Mouse (Mus musculus) kidney, adult 2 months (tissue): ENCODE data around the gene Add1. TPM values are rescaled to one million over a fixed set of nuclear protein-coding genes. Genes with fewer than 3 reads are reported as not detected.
"Not testable (repeated sequence)": the region's sequence is repeated elsewhere in the genome, so short reads cannot be mapped to it uniquely, and the experiment has no call there.

Source experiments
- DNase-seq: peaks from one replicate; pipeline ENCODE4 v3.0.0; 2021
- H3K27ac ChIP-seq: fragments of 200-500 bp; 2 replicates; pipeline ENCODE4 v1.5.1; 2012; ENCODE audit warnings: low read depth, low read length, control low read depth, inconsistent platforms; ENCODE audit not compliant: insufficient read depth
- H3K27me3 ChIP-seq: fragments of 200-500 bp; replicated peaks from 2 replicates; pipeline ENCODE4 v1.6.1; 2012; ENCODE audit warnings: mild to moderate bottlenecking, moderate library complexity, low read length, inconsistent platforms; ENCODE audit not compliant: control insufficient read depth, insufficient read depth
- H3K36me3 ChIP-seq: fragments of 200-500 bp; 2 replicates; pipeline ENCODE4 v1.6.1; 2012; ENCODE audit warnings: mild to moderate bottlenecking, moderate library complexity, low read length, inconsistent platforms; ENCODE audit not compliant: control insufficient read depth, insufficient read depth
- H3K4me1 ChIP-seq: fragments of 200-500 bp; 2 replicates; pipeline ENCODE4 v1.6.1; 2011; ENCODE audit warnings: low read length; ENCODE audit not compliant: control insufficient read depth, insufficient read depth
- H3K4me3 ChIP-seq: fragments of 200-500 bp; 2 replicates; pipeline ENCODE4 v1.5.1; 2011; ENCODE audit warnings: mild to moderate bottlenecking, low read depth, low read length, control low read depth; ENCODE audit not compliant: insufficient read depth
- CTCF ChIP-seq: fragments of 200-500 bp; conservative IDR thresholded peaks from 2 replicates; pipeline ENCODE4 v1.5.1; 2011; ENCODE audit warnings: low read depth, mild to moderate bottlenecking, control low read depth, low read length, moderate library complexity, mixed read lengths; ENCODE audit not compliant: insufficient read depth, insufficient read length
- POLR2A ChIP-seq: fragments of 200-500 bp; IDR thresholded peaks from one replicate; pipeline ENCODE4 v1.6.1; 2011; ENCODE audit warnings: low read depth, low read length, control low read depth
- WGBS: fragments of 180-500 bp; shearing (Covaris S2); methylation state at CpG from one replicate; pipeline ENCODE4 v1.1.7; 2018; 5-methylcytosine and 5-hydroxymethylcytosine counted together
- polyA plus RNA-seq: library from polyadenylated mRNA; depleted of rRNA; stranded (reverse); fragments of >200 nt; gene quantifications from 2 replicates; pipeline ENCODE4 v1.2.3, GENCODE M21; 2012

Add1 gene
- polyA plus RNA-seq, 1 experiment = 129 TPM

- peak; percentile 78 for DNase-seq
- no peak overlapping the region for H3K4me3 ChIP-seq
- peaks cover 17% of the 10 kb centered on the region for H3K4me1 ChIP-seq
- no peaks in the 10 kb centered on the region for H3K27me3 ChIP-seq
- no peaks in the 10 kb centered on the region for H3K36me3 ChIP-seq
- H3K27ac ChIP-seq = no peak overlapping the region
- WGBS = 29% methylated on average over 5 of the region's 5 CpGs
- no peak for TF ChIP-seq POLR2A
- TF ChIP-seq CTCF = no peak
Measured at GRCm38 (mm10) chr5:34590059-34590458, 16.6 kb downstream of the Add1 start.

- Histone ChIP-seq H3K36me3 (no peaks in the 10 kb centered on the region), H3K27ac (no peak overlapping the region), H3K4me1 (peaks cover 15% of the 10 kb centered on the region), H3K27me3 (no peaks in the 10 kb centered on the region), H3K4me3 (no peak overlapping the region)
- DNase-seq = no peak
- TF ChIP-seq POLR2A = no peak
- no peak for TF ChIP-seq CTCF
- 80% methylated on average over 4 of the region's 4 CpGs for WGBS
Measured at GRCm38 (mm10) chr5:34590702-34591101, 17.2 kb downstream of the Add1 start.

GRCm38 (mm10) chr5:34591388-34592004, 18.0 kb downstream of the Add1 start:
- H3K4me3 ChIP-seq = no peak overlapping the region
- WGBS = 34% methylated on average over 5 of the region's 5 CpGs
- H3K27me3 ChIP-seq = no peaks in the 10 kb centered on the region
- H3K27ac ChIP-seq = peak overlapping the region; percentile 60
- H3K4me1 ChIP-seq = peaks cover 15% of the 10 kb centered on the region
- peak; percentile 40 for DNase-seq
- TF ChIP-seq CTCF (no peak), POLR2A (no peak)
- no peaks in the 10 kb centered on the region for H3K36me3 ChIP-seq

- not testable (repeated sequence) for H3K27me3 ChIP-seq, DNase-seq, H3K36me3 ChIP-seq, H3K27ac ChIP-seq, H3K4me3 ChIP-seq
- WGBS = 88% methylated on average over 5 of the region's 5 CpGs
- H3K4me1 ChIP-seq = peaks cover 15% of the 10 kb centered on the region
Measured at GRCm38 (mm10) chr5:34592224-34592623, 18.8 kb downstream of the Add1 start.

- Histone ChIP-seq H3K27ac (no peak overlapping the region), H3K4me1 (peaks cover 15% of the 10 kb centered on the region), H3K36me3 (no peaks in the 10 kb centered on the region), H3K4me3 (no peak overlapping the region), H3K27me3 (no peaks in the 10 kb centered on the region)
- TF ChIP-seq POLR2A = no peak
- no peak for TF ChIP-seq CTCF
- no peak for DNase-seq
- WGBS = 97% methylated on average over 6 of the region's 6 CpGs
Measured at GRCm38 (mm10) chr5:34592666-34593065, 19.2 kb downstream of the Add1 start.

GRCm38 (mm10) chr5:34593202-34593727, 19.8 kb downstream of the Add1 start:
- no peak overlapping the region for H3K4me3 ChIP-seq
- no peaks in the 10 kb centered on the region for H3K27me3 ChIP-seq
- H3K36me3 ChIP-seq = no peaks in the 10 kb centered on the region
- WGBS = 97% methylated on average over 9 of the region's 9 CpGs
- DNase-seq = no peak
- peaks cover 19% of the 10 kb centered on the region for H3K4me1 ChIP-seq
- H3K27ac ChIP-seq = no peak overlapping the region
- TF ChIP-seq POLR2A (no peak), CTCF (no peak)

GRCm38 (mm10) chr5:34604576-34604975, 31.1 kb downstream of the Add1 start:
- DNase-seq = no peak
- Histone ChIP-seq H3K27ac (no peak overlapping the region), H3K27me3 (no peaks in the 10 kb centered on the region), H3K4me3 (no peak overlapping the region), H3K36me3 (peaks cover 1% of the 10 kb centered on the region), H3K4me1 (no peaks in the 10 kb centered on the region)
- TF ChIP-seq CTCF = no peak
- no peak for TF ChIP-seq POLR2A
- 92% methylated on average over 5 of the region's 5 CpGs for WGBS
